Mouse (Mus musculus) stomach, postnatal 0 days (tissue): ENCODE data around the gene Fank1. TPM values are rescaled to one million over a fixed set of nuclear protein-coding genes. Genes with fewer than 3 reads are reported as not detected.

ENCODE experiments used
- ATAC-seq: fragments of 200-750 bp; cut with Nextera tagmentation; 2 replicates; pipeline ENCODE4 v1.8.0; 2017; ENCODE audit not compliant: low FRiP score, low TSS enrichment
- DNase-seq: peaks from one replicate; pipeline ENCODE4 v3.0.0-alpha.2; 2016; ENCODE audit warnings: low spot score
- H3K27ac ChIP-seq: fragments of 300-500 bp; sonication (generic); replicated peaks from 2 replicates; pipeline ENCODE4 v1.5.1; 2014; ENCODE audit warnings: mild to moderate bottlenecking, control low read depth
- H3K27me3 ChIP-seq: fragments of 300-500 bp; sonication (generic); 2 replicates; pipeline ENCODE4 v1.6.1; 2014; ENCODE audit warnings: low read length; ENCODE audit not compliant: control insufficient read depth, insufficient read depth
- H3K36me3 ChIP-seq: fragments of 300-500 bp; sonication (generic); 2 replicates; pipeline ENCODE4 v1.6.1; 2014; ENCODE audit warnings: low read length, mixed read lengths; ENCODE audit not compliant: control insufficient read depth, insufficient read depth
- H3K4me1 ChIP-seq: fragments of 300-500 bp; sonication (generic); replicated peaks from 2 replicates; pipeline ENCODE4 v1.6.1; 2014; ENCODE audit warnings: antibody characterized with exemption; ENCODE audit not compliant: control insufficient read depth, insufficient read depth
- H3K4me2 ChIP-seq: fragments of 300-500 bp; sonication (generic); replicated peaks from 2 replicates; pipeline ENCODE4 v1.6.1; 2014; ENCODE audit warnings: low read depth, mild to moderate bottlenecking, control low read depth, moderate library complexity
- H3K4me3 ChIP-seq: fragments of 300-500 bp; sonication (generic); 2 replicates; pipeline ENCODE4 v1.5.1; 2014; ENCODE audit warnings: low read depth, low read length, control low read depth
- H3K9ac ChIP-seq: fragments of 300-500 bp; sonication (generic); 2 replicates; pipeline ENCODE4 v1.6.1; 2014; ENCODE audit warnings: mild to moderate bottlenecking, low read length, control low read depth, mixed read lengths
- H3K9me3 ChIP-seq: fragments of 300-500 bp; sonication (generic); 2 replicates; pipeline ENCODE4 v1.6.1; 2016; ENCODE audit warnings: low read length; ENCODE audit not compliant: control insufficient read depth
- CTCF ChIP-seq: IDR thresholded peaks from 2 replicates; pipeline ENCODE4 v1.5.1; 2016; ENCODE audit warnings: antibody characterized with exemption, low read depth, mild to moderate bottlenecking, moderate library complexity
- EP300 ChIP-seq: optimal IDR thresholded peaks from 2 replicates; pipeline ENCODE3; 2016; ENCODE audit warnings: antibody characterized with exemption
- WGBS: fragments of 180-500 bp; shearing (Covaris S2); extraction: QIAGEN DNeasy Blood & Tissue Kit; methylation state at CpG from one replicate; pipeline ENCODE4 v1.1.7; 2014; 5-methylcytosine and 5-hydroxymethylcytosine counted together
- polyA plus RNA-seq: library from polyadenylated mRNA; unstranded; fragments of >200 nt; fragmentation: Nextera tagmentation; extraction: Ambion mirVana; gene quantifications from 2 replicates; pipeline ENCODE4 v1.2.1, GENCODE M21; 2015

Fank1 gene
- polyA plus RNA-seq, 1 experiment from 2014 or later: 0.34 TPM

DNA sequence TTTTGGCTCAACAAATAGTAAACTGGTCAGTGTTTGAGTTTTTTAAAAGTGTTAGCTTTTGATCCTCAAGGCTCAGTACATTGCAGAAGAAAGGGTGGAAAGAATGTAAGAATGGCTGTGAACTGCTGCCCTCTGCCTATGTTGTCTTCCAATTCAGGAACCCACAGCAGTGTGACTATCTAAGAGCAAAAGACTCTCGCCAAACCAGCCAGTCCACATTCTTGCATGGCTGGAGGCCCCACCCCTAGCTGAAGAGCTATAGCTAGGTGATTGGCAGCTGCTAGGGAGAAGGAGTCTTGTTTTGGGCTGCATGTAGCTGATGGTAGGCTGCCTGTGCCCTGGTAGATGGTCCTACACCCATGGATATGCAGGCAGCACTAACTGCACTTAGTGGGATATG, 70.5 kb downstream of the Fank1 start:
- WGBS: 31% methylated on average over 1 of the region's 1 CpGs
- Histone ChIP-seq H3K9ac (no peak overlapping the region), H3K27ac (no peak overlapping the region), H3K27me3 (no peaks in the 10 kb centered on the region), H3K9me3 (no peaks in the 10 kb centered on the region), H3K4me1 (no peaks in the 10 kb centered on the region), H3K4me3 (no peak overlapping the region), H3K36me3 (no peaks in the 10 kb centered on the region), H3K4me2 (no peak overlapping the region)
- DNase-seq (peak; percentile 21), ATAC-seq (no peak)
- no peak for TF ChIP-seq EP300
- no peak for TF ChIP-seq CTCF

DNA sequence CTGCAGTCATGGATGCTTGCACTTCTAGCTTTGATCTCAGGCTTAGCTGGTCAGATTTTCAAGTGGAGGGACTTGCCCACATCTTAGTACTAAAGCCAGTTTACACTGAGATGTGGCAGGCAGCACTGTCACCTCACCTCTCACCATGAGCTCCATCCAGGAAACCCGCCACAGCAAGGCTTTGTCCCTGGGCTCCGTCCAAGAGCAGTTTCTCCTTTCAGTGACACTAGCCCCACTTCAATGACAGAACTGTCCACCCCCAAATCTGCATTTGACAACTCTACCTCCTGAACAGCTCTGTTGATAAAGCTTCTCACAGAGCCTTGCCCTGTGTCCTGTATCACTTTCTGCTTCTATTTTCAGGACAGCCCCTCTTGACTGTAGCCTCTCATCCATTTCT, 71.5 kb downstream of the Fank1 start:
- Histone ChIP-seq H3K27ac (no peak overlapping the region), H3K9ac (no peak overlapping the region), H3K4me2 (no peak overlapping the region), H3K4me1 (no peaks in the 10 kb centered on the region), H3K27me3 (no peaks in the 10 kb centered on the region), H3K9me3 (no peaks in the 10 kb centered on the region), H3K36me3 (no peaks in the 10 kb centered on the region), H3K4me3 (no peak overlapping the region)
- WGBS: 73% methylated on average over 2 of the region's 2 CpGs
- TF ChIP-seq EP300 (no peak), CTCF (no peak)
- DNase-seq (no peak), ATAC-seq (no peak)

GRCm38 (mm10) chr7:133850735-133851134, 74.1 kb downstream of the Fank1 start:
- no peak for TF ChIP-seq EP300
- peak; percentile 56 for TF ChIP-seq CTCF
- H3K9me3 ChIP-seq: no peaks in the 10 kb centered on the region
- no peak overlapping the region for H3K9ac ChIP-seq
- H3K4me2 ChIP-seq: no peak overlapping the region
- H3K27ac ChIP-seq: no peak overlapping the region
- H3K4me3 ChIP-seq: no peak overlapping the region
- ATAC-seq: no peak
- H3K36me3 ChIP-seq: no peaks in the 10 kb centered on the region
- no peaks in the 10 kb centered on the region for H3K4me1 ChIP-seq
- no peaks in the 10 kb centered on the region for H3K27me3 ChIP-seq
- no peak for DNase-seq

- no peak overlapping the region for H3K9ac ChIP-seq
- H3K36me3 ChIP-seq: no peaks in the 10 kb centered on the region
- DNase-seq (peak; percentile 72), ATAC-seq (peak; percentile 63)
- no peaks in the 10 kb centered on the region for H3K9me3 ChIP-seq
- H3K4me2 ChIP-seq: no peak overlapping the region
- no peaks in the 10 kb centered on the region for H3K27me3 ChIP-seq
- H3K4me3 ChIP-seq: no peak overlapping the region
- no peak overlapping the region for H3K27ac ChIP-seq
- 23% methylated on average over 3 of the region's 3 CpGs for WGBS
- TF ChIP-seq CTCF: peak; percentile 99
- TF ChIP-seq EP300: no peak
- no peaks in the 10 kb centered on the region for H3K4me1 ChIP-seq
Measured at GRCm38 (mm10) chr7:133856278-133856677, 79.6 kb downstream of the Fank1 start.

DNA sequence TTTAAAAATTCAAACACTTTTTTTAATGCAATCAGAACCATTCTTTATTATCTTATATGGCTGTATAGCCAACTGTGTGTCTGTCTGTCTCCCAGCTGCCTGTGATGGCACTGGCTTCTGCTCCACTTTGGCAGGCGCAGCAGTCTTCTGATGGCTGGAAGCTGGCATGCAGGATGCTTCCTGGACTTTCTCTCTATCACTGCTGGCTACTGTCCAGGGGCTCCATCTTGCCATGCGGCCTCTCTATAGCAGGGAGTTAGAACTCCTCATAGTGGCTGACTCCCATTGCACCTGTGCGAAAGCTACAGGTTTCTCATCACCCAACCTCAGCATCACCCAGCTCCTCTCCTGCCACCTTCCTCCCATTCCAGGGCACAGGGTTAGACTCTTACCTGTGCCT, 81.8 kb downstream of the Fank1 start:
- Histone ChIP-seq H3K27ac (no peak overlapping the region), H3K36me3 (no peaks in the 10 kb centered on the region), H3K4me3 (no peak overlapping the region), H3K9ac (no peak overlapping the region), H3K4me1 (no peaks in the 10 kb centered on the region), H3K4me2 (no peak overlapping the region), H3K27me3 (no peaks in the 10 kb centered on the region), H3K9me3 (no peaks in the 10 kb centered on the region)
- DNase-seq: no peak
- no peak for TF ChIP-seq EP300
- TF ChIP-seq CTCF: no peak
- no peak for ATAC-seq
- 91% methylated on average over 3 of the region's 3 CpGs for WGBS

DNA sequence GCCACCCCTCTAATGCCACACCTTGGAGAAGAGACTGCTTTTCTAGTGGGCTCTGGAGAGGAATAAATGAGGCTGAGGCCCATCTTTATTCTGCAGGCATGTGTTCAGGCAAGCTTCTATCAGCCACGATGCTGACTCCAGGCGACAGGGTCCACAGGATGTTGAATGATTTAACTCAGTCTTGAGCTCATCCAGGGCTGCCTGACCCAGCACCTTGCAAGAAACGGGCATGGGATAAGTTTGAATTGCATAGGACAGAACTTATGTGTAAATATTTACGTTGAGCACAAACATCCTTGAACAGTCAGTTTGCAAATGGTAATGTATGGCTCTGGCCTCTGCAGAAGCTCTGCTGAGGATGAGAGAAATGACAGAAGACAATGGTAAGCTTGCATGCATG, 82.9 kb downstream of the Fank1 start:
- Histone ChIP-seq H3K4me1 (no peaks in the 10 kb centered on the region), H3K27me3 (no peaks in the 10 kb centered on the region), H3K4me2 (no peak overlapping the region), H3K9ac (no peak overlapping the region), H3K9me3 (no peaks in the 10 kb centered on the region), H3K27ac (no peak overlapping the region), H3K4me3 (no peak overlapping the region), H3K36me3 (no peaks in the 10 kb centered on the region)
- ATAC-seq: no peak
- WGBS: 42% methylated on average over 4 of the region's 4 CpGs
- DNase-seq: no peak
- TF ChIP-seq EP300: no peak
- no peak for TF ChIP-seq CTCF

GRCm38 (mm10) chr7:133862233-133862632, 85.6 kb downstream of the Fank1 start:
- no peaks in the 10 kb centered on the region for H3K36me3 ChIP-seq
- no peaks in the 10 kb centered on the region for H3K9me3 ChIP-seq
- H3K4me1 ChIP-seq: no peaks in the 10 kb centered on the region
- no peaks in the 10 kb centered on the region for H3K27me3 ChIP-seq
- H3K4me2 ChIP-seq: no peak overlapping the region
- H3K27ac ChIP-seq: no peak overlapping the region
- TF ChIP-seq CTCF: no peak
- no peak for TF ChIP-seq EP300
- no peak overlapping the region for H3K4me3 ChIP-seq
- 92% methylated on average over 6 of the region's 6 CpGs for WGBS
- no peak for DNase-seq
- no peak overlapping the region for H3K9ac ChIP-seq
- no peak for ATAC-seq
